Mouse (Mus musculus) c-Kit-positive CD71-negative TER-119-negative erythroid progenitor cells, embryonic 14.5 days (primary cell): ENCODE data around the gene Phlpp2.
"Not testable (repeated sequence)": the region's sequence is repeated elsewhere in the genome, so short reads cannot be mapped to it uniquely, and the experiment has no call there.

ENCODE experiments used
- DNase-seq: peaks from one replicate; pipeline ENCODE4 v3.0.0-alpha.2; 2013; ENCODE audit warnings: low read depth

The Phlpp2 gene

DNA sequence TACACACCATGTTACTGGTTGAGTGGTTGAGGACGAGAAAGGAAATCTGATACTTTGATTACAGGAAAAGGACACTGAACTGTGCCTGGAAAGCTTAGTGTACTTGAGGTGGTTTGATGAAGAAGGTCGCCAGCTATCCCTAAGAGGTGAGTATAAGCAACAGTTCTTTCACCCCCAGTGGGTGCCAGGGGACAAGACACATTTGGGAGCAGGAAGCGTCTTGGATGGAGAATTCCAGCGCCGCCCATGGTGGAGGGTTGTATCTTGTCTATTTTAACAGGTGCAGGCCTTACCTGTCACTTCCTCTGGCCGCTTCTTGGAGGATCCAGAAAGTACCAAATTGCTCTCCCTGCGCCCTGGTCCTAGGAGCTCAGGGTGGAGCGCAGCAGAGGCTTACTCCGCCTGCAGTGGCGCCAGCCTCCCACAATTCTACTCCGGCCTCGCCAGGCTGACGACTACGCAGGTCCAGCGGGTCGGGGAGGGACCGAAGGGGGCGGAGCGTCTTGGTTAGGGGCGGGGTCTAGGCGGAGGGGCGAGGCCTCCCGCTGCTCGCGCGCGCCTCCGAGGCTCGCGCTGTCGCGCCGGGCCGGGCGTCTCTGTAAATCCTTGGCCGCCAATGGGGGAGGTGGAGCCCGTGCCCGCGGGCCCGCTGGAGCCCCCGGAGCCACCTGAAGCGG is at the start of gene Phlpp2:
Gene Phlpp2 (plus strand): TSS at position 540 of the 677 bp plus-strand sequence.
- DNase-seq = peak; percentile 82

DNA sequence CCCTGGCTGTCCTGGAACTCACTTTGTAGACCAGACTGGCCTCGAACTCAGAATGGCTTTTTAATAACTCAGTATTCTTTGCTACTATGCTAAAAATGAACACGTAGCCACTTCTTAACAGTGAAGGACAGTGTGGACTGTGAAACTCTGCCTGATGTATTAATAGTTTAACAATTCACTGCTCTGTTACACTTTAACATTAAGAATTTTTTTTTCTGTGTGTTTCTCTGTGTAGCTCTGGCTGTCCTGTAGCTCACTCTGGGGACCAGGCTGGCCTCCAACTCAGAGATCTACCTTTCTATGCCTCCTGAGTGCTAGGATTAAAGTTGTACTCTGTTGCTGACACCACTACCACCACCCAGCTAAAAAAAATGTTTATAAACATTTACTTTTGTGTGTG is 44.8 kb upstream of the Phlpp2 start:
- no peak for DNase-seq

DNA sequence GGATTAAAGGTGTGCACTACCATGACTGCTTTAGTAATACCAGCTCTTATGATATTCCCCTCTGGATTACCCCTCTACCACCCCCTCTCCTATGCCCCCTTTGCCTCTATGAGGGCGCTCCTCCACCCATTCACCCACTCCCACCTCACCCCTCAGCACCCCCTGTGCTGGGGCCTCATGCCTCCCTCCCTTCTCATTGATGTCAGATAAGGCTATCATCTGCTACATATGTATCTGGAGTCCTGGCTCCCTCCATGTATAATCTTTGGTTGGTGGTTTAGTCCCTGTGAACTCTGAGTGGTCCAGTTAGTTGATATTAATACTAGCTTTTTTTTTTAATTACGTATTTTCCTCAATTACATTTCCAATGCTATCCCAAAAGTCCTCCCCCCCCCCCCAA is 28.5 kb upstream of the Phlpp2 start:
- DNase-seq = no peak

DNA sequence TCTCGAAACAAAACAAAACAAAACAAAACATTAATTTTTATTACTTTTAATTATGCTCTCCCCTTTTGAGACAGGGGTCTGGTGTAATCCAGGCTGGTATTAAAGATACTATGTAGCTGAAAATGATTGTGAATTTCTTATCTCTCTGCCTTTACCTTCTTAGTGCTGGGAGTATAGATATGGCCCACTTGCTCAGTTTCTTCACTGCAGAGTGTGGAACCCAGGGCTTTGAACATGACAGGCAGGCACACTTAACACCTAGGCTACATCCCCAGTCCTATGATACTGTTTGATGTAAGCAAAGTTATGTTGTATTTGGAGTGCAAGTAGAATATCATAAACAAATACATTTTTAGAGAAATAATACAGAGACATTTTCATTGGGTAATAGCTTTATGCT is 25.9 kb upstream of the Phlpp2 start:
- DNase-seq = no peak

DNA sequence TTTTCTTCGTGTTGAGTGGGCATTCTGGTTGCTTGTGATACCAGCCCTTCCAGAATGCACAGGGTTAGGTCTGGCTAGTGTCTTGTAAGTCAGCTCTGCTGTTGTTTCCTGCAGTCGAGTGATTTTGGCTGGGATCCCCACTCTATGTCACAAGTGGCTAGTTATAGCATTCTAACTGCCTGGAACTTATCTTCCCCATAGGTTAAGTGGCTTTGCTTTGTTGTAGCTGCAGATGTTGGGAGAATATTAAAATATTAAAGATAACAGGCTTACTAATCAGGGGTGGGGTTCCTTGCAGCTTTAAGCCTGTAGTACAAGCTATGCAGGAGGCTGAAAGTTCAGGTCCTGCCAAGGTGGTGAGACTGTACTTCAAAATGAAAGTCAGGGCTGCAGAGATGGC is 20.5 kb upstream of the Phlpp2 start:
- no peak for DNase-seq

GRCm38 (mm10) chr8:109848981-109849380 is 19.4 kb upstream of the Phlpp2 start:
- DNase-seq = no peak

- DNase-seq = peak; percentile 67
Observed at GRCm38 (mm10) chr8:109853423-109853822, 14.9 kb upstream of the Phlpp2 start.

DNA sequence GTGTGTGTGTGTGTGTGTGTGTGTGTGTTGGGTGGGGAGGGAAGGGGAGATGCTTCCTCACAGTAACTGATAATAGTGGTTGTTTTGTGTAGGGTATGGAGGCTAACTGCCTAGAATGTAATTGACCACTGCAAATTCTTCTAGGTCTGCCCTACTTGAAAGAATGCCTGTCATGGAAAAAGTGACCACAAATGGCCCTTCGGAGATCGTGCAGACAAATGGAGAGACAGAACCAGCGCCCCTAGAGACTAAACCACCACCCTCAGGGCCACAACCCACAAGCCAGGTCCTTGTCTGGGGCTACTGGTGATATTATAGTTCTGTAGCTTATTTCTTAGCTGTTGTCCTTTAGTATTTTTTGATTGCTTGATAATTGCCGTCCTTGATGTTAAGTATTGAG is 13.8 kb upstream of the Phlpp2 start:
- DNase-seq = no peak

DNA sequence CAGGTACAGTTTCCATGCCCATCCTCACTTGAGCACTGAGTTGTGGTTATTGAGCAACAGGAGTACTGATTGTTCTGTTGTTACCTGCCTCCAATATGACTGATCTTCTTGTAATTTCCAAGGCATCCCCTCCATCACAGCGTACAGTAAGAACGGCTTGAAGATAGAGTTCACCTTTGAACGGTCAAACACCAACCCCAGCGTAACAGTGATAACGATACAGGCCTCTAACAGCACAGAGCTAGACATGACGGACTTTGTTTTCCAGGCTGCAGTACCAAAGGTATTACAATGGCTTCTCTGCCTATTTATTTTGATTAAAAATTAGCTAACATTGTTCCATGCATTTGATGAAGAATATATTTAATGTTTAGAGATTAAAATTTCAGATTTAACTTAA is 12.9 kb upstream of the Phlpp2 start:
- DNase-seq = no peak

GRCm38 (mm10) chr8:109863398-109863797 is 4.9 kb upstream of the Phlpp2 start:
- no peak for DNase-seq

DNA sequence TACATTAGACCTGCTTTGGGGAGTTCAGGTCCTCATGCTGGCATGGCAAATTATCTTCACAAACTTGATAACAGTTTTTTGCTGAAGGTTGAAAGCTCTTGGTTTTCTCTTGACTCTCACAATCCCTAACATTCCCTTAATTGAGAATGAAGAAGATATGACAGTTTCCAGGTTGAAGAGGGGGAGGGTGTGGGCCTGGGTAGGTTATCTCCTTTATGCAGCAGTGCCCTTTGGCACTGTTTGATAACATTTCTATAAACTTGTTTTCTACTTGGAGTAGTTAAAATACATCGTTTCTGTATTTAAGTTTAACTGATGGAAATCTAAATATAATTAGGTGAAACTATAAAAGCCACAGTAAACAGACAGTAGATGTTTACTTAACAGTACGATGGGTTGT is 3.5 kb upstream of the Phlpp2 start:
- DNase-seq = no peak

DNA sequence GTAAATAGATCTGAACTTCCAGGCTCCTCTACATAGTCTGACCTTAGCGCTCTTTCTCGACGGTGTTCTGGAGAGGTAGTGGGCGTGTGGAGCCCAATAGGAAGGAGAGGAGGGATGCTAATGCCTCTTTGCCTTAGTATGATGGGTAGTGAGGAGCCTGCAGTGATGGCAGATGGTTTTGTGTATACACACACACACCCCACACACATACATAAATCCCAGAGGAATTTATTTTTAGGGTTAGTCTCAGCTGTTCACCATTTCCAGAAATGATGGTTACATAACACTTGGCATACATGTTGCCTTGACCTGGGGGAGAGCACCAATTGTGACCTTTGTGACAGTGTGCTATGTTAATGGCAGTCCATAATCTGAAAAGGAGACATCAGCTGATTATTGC is 2.8 kb upstream of the Phlpp2 start:
- DNase-seq = no peak

DNA sequence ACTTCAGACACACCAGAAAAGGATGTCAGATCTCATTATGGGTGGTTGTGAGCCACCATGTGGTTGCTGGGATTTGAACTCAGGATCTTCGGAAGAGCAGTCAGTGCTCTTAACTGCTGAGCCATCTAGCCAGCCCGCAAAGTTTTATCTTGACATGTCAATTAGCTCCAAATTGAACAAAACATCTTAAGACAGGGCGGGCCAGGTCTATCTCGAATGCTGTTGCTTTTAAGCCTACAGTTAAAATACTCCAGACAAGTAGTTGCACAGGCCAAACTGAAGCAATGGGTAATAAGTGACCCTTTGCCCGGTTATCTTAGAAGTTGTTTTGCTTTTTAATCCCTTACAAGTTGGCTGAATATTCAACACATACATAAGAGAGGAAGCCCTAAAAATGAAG is 1.7 kb upstream of the Phlpp2 start:
- DNase-seq = no peak

GRCm38 (mm10) chr8:109868680-109869361 is 479 bp downstream of the Phlpp2 start:
- no peak for DNase-seq

GRCm38 (mm10) chr8:109871056-109871455 is 2.7 kb downstream of the Phlpp2 start:
- no peak for DNase-seq

GRCm38 (mm10) chr8:109873800-109874199 is 5.5 kb downstream of the Phlpp2 start:
- DNase-seq = not testable (repeated sequence)

DNA sequence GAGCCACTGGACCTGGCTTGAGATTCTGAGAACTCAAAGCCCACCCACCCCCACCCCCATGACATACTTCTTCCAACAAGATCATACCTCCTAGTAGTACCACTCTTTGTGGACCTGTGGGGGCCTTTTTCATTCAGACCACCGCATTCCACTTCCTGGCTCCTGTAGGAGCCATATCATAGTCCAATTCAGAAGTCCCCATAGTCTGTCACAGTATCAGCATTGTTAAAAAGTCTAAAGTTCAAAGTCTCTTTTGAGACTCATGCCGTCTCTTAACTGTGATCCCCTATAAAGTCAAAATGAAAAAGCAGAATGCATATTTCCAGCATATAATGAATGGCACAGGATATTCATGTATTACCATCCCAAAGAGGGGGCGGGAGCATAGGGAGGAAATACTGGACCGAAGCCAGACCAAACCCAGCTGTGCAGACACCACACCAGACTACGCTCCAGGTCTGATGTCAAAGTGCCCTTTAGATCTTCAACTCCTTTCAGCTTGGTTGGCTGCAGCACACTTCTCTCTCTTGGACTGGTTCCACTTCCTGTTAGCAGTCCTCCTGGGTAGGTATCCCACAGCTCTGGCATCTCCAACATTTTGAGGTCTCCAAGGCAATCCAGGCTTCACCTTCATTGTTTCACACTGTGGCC is 11.8 kb downstream of the Phlpp2 start:
- no peak for DNase-seq

DNA sequence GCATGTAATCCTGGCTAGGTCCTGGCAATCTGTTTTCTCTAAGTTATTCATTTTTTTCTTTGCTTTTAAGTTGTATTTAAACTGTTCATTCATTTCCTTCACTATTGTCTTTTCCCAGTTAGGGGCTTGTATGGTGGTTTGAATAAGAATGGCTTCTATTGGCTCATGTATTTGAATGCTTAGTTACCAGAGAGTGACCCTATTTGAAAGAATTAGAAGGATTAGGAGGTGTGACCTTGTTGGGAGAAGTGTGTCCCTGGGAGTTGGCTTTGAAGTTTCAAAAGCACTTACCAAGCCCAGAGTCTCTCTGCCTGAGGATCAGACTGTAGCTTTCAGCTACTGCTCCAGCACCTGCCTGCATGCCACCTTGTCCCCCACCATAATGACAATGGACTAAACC is 17.0 kb downstream of the Phlpp2 start:
- no peak for DNase-seq

DNA sequence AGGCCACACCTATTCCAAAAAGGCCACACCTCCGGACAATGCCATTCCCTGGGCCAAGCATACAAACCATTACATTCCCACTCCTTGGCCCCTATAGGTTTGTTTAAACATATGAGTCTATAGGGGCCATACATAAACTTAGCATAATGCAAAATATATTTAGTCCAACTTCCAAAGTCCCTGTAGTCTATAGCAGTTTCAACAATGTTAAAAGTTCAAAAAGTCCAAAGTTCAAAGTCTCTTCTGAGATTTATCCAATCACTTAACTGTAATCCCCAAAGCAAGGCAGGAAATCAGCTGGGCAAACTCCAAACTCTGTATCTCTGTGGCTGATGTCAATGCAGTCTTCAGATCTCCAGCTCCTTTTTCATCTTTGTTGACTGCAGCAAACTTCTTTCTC is 20.9 kb downstream of the Phlpp2 start:
- DNase-seq = no peak

GRCm38 (mm10) chr8:109890794-109891585 is 22.6 kb downstream of the Phlpp2 start:
- no peak for DNase-seq

DNA sequence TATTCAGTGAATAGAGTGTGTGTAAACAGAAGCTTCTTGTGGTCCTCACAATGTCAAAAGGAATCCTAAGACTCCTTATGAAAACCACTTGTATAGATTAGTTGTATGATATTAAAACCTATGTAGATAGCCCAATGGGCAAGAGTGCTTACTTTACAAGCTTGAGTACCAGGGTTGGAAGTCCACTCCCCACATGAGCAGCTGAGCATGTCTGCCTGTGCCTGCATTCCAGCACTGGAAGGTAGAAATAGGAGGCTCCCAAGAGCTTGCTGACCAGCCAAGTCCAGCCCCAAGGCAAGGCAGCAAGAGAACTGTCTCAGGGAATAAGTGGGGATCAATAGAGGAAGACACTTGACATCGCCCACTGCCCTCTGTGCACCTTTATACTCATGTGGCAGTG is 26.3 kb downstream of the Phlpp2 start:
- DNase-seq = no peak

GRCm38 (mm10) chr8:109895355-109895754 is 27.0 kb downstream of the Phlpp2 start:
- no peak for DNase-seq

GRCm38 (mm10) chr8:109902379-109902778 is 34.0 kb downstream of the Phlpp2 start:
- no peak for DNase-seq
